Mouse (Mus musculus): ENCODE data around the gene Reck. TPM values are rescaled to one million over a fixed set of nuclear protein-coding genes. Genes with fewer than 3 reads are reported as not detected.

Reck gene
- polyA plus RNA-seq, 1 experiment = 5.2 TPM

- H3K36me3 ChIP-seq (ENCODE audit: control insufficient read depth, insufficient read depth, low read length) = no peaks in the 10 kb centered on the region
- no peaks in the 10 kb centered on the region for H3K27me3 ChIP-seq (ENCODE audit: control insufficient read depth, insufficient read depth, low read length)
- H3K4me1 ChIP-seq (ENCODE audit: control insufficient read depth, insufficient read depth, insufficient read length) = peaks cover 6% of the 10 kb centered on the region
- 31% methylated on average over 8 of the region's 8 CpGs for WGBS
- TF ChIP-seq CTCF (IDR thresholded peaks at IDR 0.05; ENCODE audit: extremely low read depth, insufficient read depth, insufficient read length, insufficient replicate concordance) = no peak
- TF ChIP-seq POLR2A (IDR thresholded peaks at IDR 0.05; ENCODE audit: low read depth, low read length) = no peak
- DNase-seq (ENCODE audit: low read depth in 1 of 2, low spot score in 2 of 2) = no peak
- no peak overlapping the region for H3K4me3 ChIP-seq (ENCODE audit: extremely low read depth, insufficient read depth, insufficient read length)
- no peak overlapping the region for H3K27ac ChIP-seq (ENCODE audit: insufficient read depth, low read length)
These were observed 23.9 kb downstream of the Reck start for GRCm38 (mm10) chr4:43899197-43899596.

- WGBS = 11% methylated on average over 7 of the region's 7 CpGs
- no peak for DNase-seq (ENCODE audit: low read depth in 1 of 2, low spot score in 2 of 2)
- H3K36me3 ChIP-seq (ENCODE audit: control insufficient read depth, insufficient read depth, low read length) = no peaks in the 10 kb centered on the region
- no peaks in the 10 kb centered on the region for H3K27me3 ChIP-seq (ENCODE audit: control insufficient read depth, insufficient read depth, low read length)
- peak overlapping the region; percentile 71; the same call in 1 of the 2 replicates for H3K27ac ChIP-seq (ENCODE audit: insufficient read depth, low read length)
- TF ChIP-seq CTCF (IDR thresholded peaks at IDR 0.05; ENCODE audit: extremely low read depth, insufficient read depth, insufficient read length, insufficient replicate concordance) (no peak), POLR2A (IDR thresholded peaks at IDR 0.05; ENCODE audit: low read depth, low read length) (no peak)
- peaks cover 6% of the 10 kb centered on the region for H3K4me1 ChIP-seq (ENCODE audit: control insufficient read depth, insufficient read depth, insufficient read length)
- H3K4me3 ChIP-seq (ENCODE audit: extremely low read depth, insufficient read depth, insufficient read length) = no peak overlapping the region
These were observed 28.4 kb downstream of the Reck start for GRCm38 (mm10) chr4:43903690-43904089.

GRCm38 (mm10) chr4:43906443-43906842, 31.1 kb downstream of the Reck start:
- H3K4me1 ChIP-seq (ENCODE audit: control insufficient read depth, insufficient read depth, insufficient read length) = peaks cover 3% of the 10 kb centered on the region; the same call in 1 of the 2 replicates
- TF ChIP-seq CTCF (IDR thresholded peaks at IDR 0.05; ENCODE audit: extremely low read depth, insufficient read depth, insufficient read length, insufficient replicate concordance) (no peak), POLR2A (IDR thresholded peaks at IDR 0.05; ENCODE audit: low read depth, low read length) (no peak)
- no peaks in the 10 kb centered on the region for H3K27me3 ChIP-seq (ENCODE audit: control insufficient read depth, insufficient read depth, low read length)
- DNase-seq (ENCODE audit: low read depth in 1 of 2, low spot score in 2 of 2) = peak; percentile 43 to 49
- no peaks in the 10 kb centered on the region for H3K36me3 ChIP-seq (ENCODE audit: control insufficient read depth, insufficient read depth, low read length)
- H3K27ac ChIP-seq (ENCODE audit: insufficient read depth, low read length) = no peak overlapping the region
- 16% methylated on average over 6 of the region's 6 CpGs for WGBS
- H3K4me3 ChIP-seq (ENCODE audit: extremely low read depth, insufficient read depth, insufficient read length) = no peak overlapping the region

GRCm38 (mm10) chr4:43918221-43918620, 42.9 kb downstream of the Reck start:
- no peaks in the 10 kb centered on the region for H3K27me3 ChIP-seq (ENCODE audit: control insufficient read depth, insufficient read depth, low read length)
- no peak for DNase-seq (ENCODE audit: low read depth in 1 of 2, low spot score in 2 of 2)
- no peak overlapping the region for H3K4me3 ChIP-seq (ENCODE audit: extremely low read depth, insufficient read depth, insufficient read length)
- no peaks in the 10 kb centered on the region for H3K36me3 ChIP-seq (ENCODE audit: control insufficient read depth, insufficient read depth, low read length)
- no peak for TF ChIP-seq POLR2A (IDR thresholded peaks at IDR 0.05; ENCODE audit: low read depth, low read length)
- TF ChIP-seq CTCF (IDR thresholded peaks at IDR 0.05; ENCODE audit: extremely low read depth, insufficient read depth, insufficient read length, insufficient replicate concordance) = no peak
- H3K27ac ChIP-seq (ENCODE audit: insufficient read depth, low read length) = no peak overlapping the region
- H3K4me1 ChIP-seq (ENCODE audit: control insufficient read depth, insufficient read depth, insufficient read length) = no peaks in the 10 kb centered on the region
- WGBS = 97% methylated on average over 5 of the region's 5 CpGs

- DNase-seq (ENCODE audit: low read depth in 1 of 2, low spot score in 2 of 2) = no peak
- TF ChIP-seq POLR2A (IDR thresholded peaks at IDR 0.05; ENCODE audit: low read depth, low read length) = no peak
- no peak for TF ChIP-seq CTCF (IDR thresholded peaks at IDR 0.05; ENCODE audit: extremely low read depth, insufficient read depth, insufficient read length, insufficient replicate concordance)
- no peak overlapping the region for H3K4me3 ChIP-seq (ENCODE audit: extremely low read depth, insufficient read depth, insufficient read length)
- H3K4me1 ChIP-seq (ENCODE audit: control insufficient read depth, insufficient read depth, insufficient read length) = no peaks in the 10 kb centered on the region
- H3K27me3 ChIP-seq (ENCODE audit: control insufficient read depth, insufficient read depth, low read length) = no peaks in the 10 kb centered on the region
- WGBS = 92% methylated on average over 1 of the region's 1 CpGs
- no peak overlapping the region for H3K27ac ChIP-seq (ENCODE audit: insufficient read depth, low read length)
- no peaks in the 10 kb centered on the region for H3K36me3 ChIP-seq (ENCODE audit: control insufficient read depth, insufficient read depth, low read length)
These were observed 45.3 kb downstream of the Reck start for GRCm38 (mm10) chr4:43920602-43921001.

GRCm38 (mm10) chr4:43925125-43925524, 49.8 kb downstream of the Reck start:
- no peaks in the 10 kb centered on the region for H3K4me1 ChIP-seq (ENCODE audit: control insufficient read depth, insufficient read depth, insufficient read length)
- DNase-seq (ENCODE audit: low read depth in 1 of 2, low spot score in 2 of 2) = no peak
- no peak overlapping the region for H3K4me3 ChIP-seq (ENCODE audit: extremely low read depth, insufficient read depth, insufficient read length)
- no peak for TF ChIP-seq CTCF (IDR thresholded peaks at IDR 0.05; ENCODE audit: extremely low read depth, insufficient read depth, insufficient read length, insufficient replicate concordance)
- no peak for TF ChIP-seq POLR2A (IDR thresholded peaks at IDR 0.05; ENCODE audit: low read depth, low read length)
- WGBS = 80% methylated on average over 6 of the region's 6 CpGs
- no peaks in the 10 kb centered on the region for H3K36me3 ChIP-seq (ENCODE audit: control insufficient read depth, insufficient read depth, low read length)
- no peak overlapping the region for H3K27ac ChIP-seq (ENCODE audit: insufficient read depth, low read length)
- no peaks in the 10 kb centered on the region for H3K27me3 ChIP-seq (ENCODE audit: control insufficient read depth, insufficient read depth, low read length)

GRCm38 (mm10) chr4:43925779-43926178, 50.4 kb downstream of the Reck start:
- Histone ChIP-seq H3K27ac (ENCODE audit: insufficient read depth, low read length) (no peak overlapping the region), H3K36me3 (ENCODE audit: control insufficient read depth, insufficient read depth, low read length) (no peaks in the 10 kb centered on the region), H3K4me3 (ENCODE audit: extremely low read depth, insufficient read depth, insufficient read length) (no peak overlapping the region), H3K27me3 (ENCODE audit: control insufficient read depth, insufficient read depth, low read length) (no peaks in the 10 kb centered on the region), H3K4me1 (ENCODE audit: control insufficient read depth, insufficient read depth, insufficient read length) (no peaks in the 10 kb centered on the region)
- TF ChIP-seq POLR2A (IDR thresholded peaks at IDR 0.05; ENCODE audit: low read depth, low read length) (no peak), CTCF (IDR thresholded peaks at IDR 0.05; ENCODE audit: extremely low read depth, insufficient read depth, insufficient read length, insufficient replicate concordance) (peak; percentile 86; the same call in 1 of the 2 replicates)
- WGBS = under 1% methylated on average over 3 of the region's 3 CpGs
- DNase-seq (ENCODE audit: low read depth in 1 of 2, low spot score in 2 of 2) = peak; percentile 38 to 75
